Mouse (Mus musculus) liver, embryonic 14.5 days (tissue): ENCODE results near the gene Unc80. TPM values are rescaled to one million over a fixed set of nuclear protein-coding genes. Genes with fewer than 3 reads are reported as not detected.
A peak's percentile ranks its signal among the peaks of the same experiment; 100 is the strongest.

Experiments used
- ATAC-seq: fragments of 200-750 bp; cut with Nextera tagmentation; 2 replicates; pipeline ENCODE4 v1.8.0; 2017; ENCODE audit warnings: moderate number of reproducible peaks, mild to moderate bottlenecking, moderate library complexity; ENCODE audit not compliant: insufficient read depth
- DNase-seq, 3 experiments: peaks; one replicate each; pipeline ENCODE4 v3.0.0-alpha.2; 2012 to 2013; ENCODE audit warnings: low read depth in 3 of 3, low spot score in 3 of 3
- H3K27ac ChIP-seq: fragments of 300-500 bp; sonication (generic); 2 replicates; pipeline ENCODE4 v1.5.1; 2014; ENCODE audit warnings: moderate library complexity, mild to moderate bottlenecking, control low read depth, inconsistent platforms
- H3K27me3 ChIP-seq: fragments of 300-500 bp; sonication (generic); 2 replicates; pipeline ENCODE4 v1.6.1; 2014; ENCODE audit warnings: mild to moderate bottlenecking, low read length, moderate library complexity; ENCODE audit not compliant: control insufficient read depth, insufficient read depth
- H3K36me3 ChIP-seq: fragments of 300-500 bp; sonication (generic); replicated peaks from 2 replicates; pipeline ENCODE4 v1.6.1; 2014; ENCODE audit warnings: low read depth; ENCODE audit not compliant: control insufficient read depth, insufficient read depth
- H3K4me1 ChIP-seq, 2 experiments: fragments of 200-500 bp in 1 of 2; fragments of 300-500 bp in 1 of 2; sonication (generic) in 1 of 2; replicated peaks; 2 replicates each; pipeline ENCODE4 v1.6.1; 2012 to 2014; ENCODE audit warnings: antibody characterized with exemption in 1 of 2, inconsistent platforms in 1 of 2, low read length in 1 of 2; ENCODE audit not compliant: control insufficient read depth in 2 of 2, insufficient read depth in 2 of 2
- H3K4me2 ChIP-seq: fragments of 300-500 bp; sonication (generic); 2 replicates; pipeline ENCODE4 v1.6.1; 2014; ENCODE audit warnings: low read depth, mild to moderate bottlenecking, control low read depth, moderate library complexity
- H3K4me3 ChIP-seq, 2 experiments: fragments of 200-500 bp in 1 of 2; fragments of 300-500 bp in 1 of 2; sonication (generic) in 1 of 2; 2 replicates each; pipeline ENCODE4 v1.5.1; 2012 to 2014; ENCODE audit warnings: low read depth in 2 of 2, low read length in 2 of 2, mild to moderate bottlenecking in 2 of 2, control low read depth in 1 of 2, inconsistent platforms in 1 of 2, moderate library complexity in 1 of 2; ENCODE audit not compliant: insufficient read depth in 1 of 2
- H3K9ac ChIP-seq: fragments of 300-500 bp; sonication (generic); replicated peaks from 2 replicates; pipeline ENCODE4 v1.6.1; 2014; ENCODE audit warnings: mild to moderate bottlenecking, control low read depth, moderate library complexity
- H3K9me3 ChIP-seq: fragments of 300-500 bp; sonication (generic); 2 replicates; pipeline ENCODE4 v1.6.1; 2016; ENCODE audit warnings: low read length, mixed read lengths; ENCODE audit not compliant: control insufficient read depth
- CTCF ChIP-seq: IDR thresholded peaks from 2 replicates; pipeline ENCODE4 v1.5.1; 2016; ENCODE audit warnings: antibody characterized with exemption, low read depth, control low read depth
- EP300 ChIP-seq: IDR thresholded peaks from 2 replicates; pipeline ENCODE4 v1.6.1; 2016; ENCODE audit warnings: antibody characterized with exemption, low read depth
- WGBS: fragments of 180-500 bp; shearing (Covaris S2); extraction: QIAGEN DNeasy Blood & Tissue Kit; methylation state at CpG from one replicate; pipeline ENCODE4 v1.1.7; 2014; ENCODE audit not compliant: insufficient replicate concordance; 5-methylcytosine and 5-hydroxymethylcytosine counted together
- polyA plus RNA-seq, 2 experiments: library from polyadenylated mRNA; depleted of rRNA in 1 of 2; stranded (reverse) in 1 of 2; unstranded in 1 of 2; fragments of >200 nt; fragmentation: Nextera tagmentation in 1 of 2; extraction: Ambion mirVana in 1 of 2; gene quantifications; 2 replicates each; pipeline versions ENCODE4 v1.2.1 to v1.2.3; 2012 to 2014

The Unc80 gene
- polyA plus RNA-seq (2012; rRNA removed) (0.01 and 0.02 TPM in 2 replicates), polyA plus RNA-seq (2014; fragmentation: Nextera tagmentation; extraction: Ambion mirVana) (0.03 TPM in 1 of 2 replicates, not detected in the other)

GRCm38 (mm10) chr1:66467821-66468703, at the start of gene Unc80:
Unc80 (plus strand) TSS chr1:66468367.
- TF ChIP-seq CTCF (no peak), EP300 (no peak)
- no peaks in the 10 kb centered on the region for H3K36me3 ChIP-seq
- DNase-seq (no peak), ATAC-seq (no peak; the same call in 1 of the 2 replicates)
- no peak within 1 kb of the TSS for H3K9ac ChIP-seq
- H3K27me3 ChIP-seq: peaks cover 9% of the 10 kb centered on the region
- no peaks in the 10 kb centered on the region for H3K4me1 ChIP-seq
- no peaks in the 10 kb centered on the region for H3K9me3 ChIP-seq
- WGBS: under 1% methylated on average over 52 of the region's 83 CpGs
- H3K4me3 ChIP-seq: peak within 1 kb of the TSS in 1 of 2 experiments; percentile 25; a peak in 1 of 4 replicates
- peak within 1 kb of the TSS; percentile 45 for H3K4me2 ChIP-seq
- H3K27ac ChIP-seq: no peak within 1 kb of the TSS

- TF ChIP-seq EP300: no peak
- TF ChIP-seq CTCF: no peak
- Histone ChIP-seq H3K27ac (no peak overlapping the region), H3K36me3 (no peaks in the 10 kb centered on the region), H3K9me3 (no peaks in the 10 kb centered on the region), H3K9ac (no peak overlapping the region), H3K27me3 (no peaks in the 10 kb centered on the region), H3K4me2 (no peak overlapping the region), H3K4me1 (no peaks in the 10 kb centered on the region), H3K4me3 (no peak overlapping the region)
- ATAC-seq (no peak), DNase-seq (no peak)
- 71% methylated on average over 5 of the region's 5 CpGs for WGBS
Observed at GRCm38 (mm10) chr1:66426073-66426472, 42.1 kb upstream of the Unc80 start.

- DNase-seq (no peak), ATAC-seq (no peak)
- no peak overlapping the region for H3K27ac ChIP-seq
- H3K4me2 ChIP-seq: no peak overlapping the region
- no peaks in the 10 kb centered on the region for H3K4me1 ChIP-seq
- H3K9me3 ChIP-seq: no peaks in the 10 kb centered on the region
- no peak overlapping the region for H3K4me3 ChIP-seq
- TF ChIP-seq CTCF (no peak), EP300 (no peak)
- H3K36me3 ChIP-seq: no peaks in the 10 kb centered on the region
- H3K27me3 ChIP-seq: no peaks in the 10 kb centered on the region
- no peak overlapping the region for H3K9ac ChIP-seq
Observed at GRCm38 (mm10) chr1:66430962-66431361, 37.2 kb upstream of the Unc80 start.

GRCm38 (mm10) chr1:66431472-66431871, 36.7 kb upstream of the Unc80 start:
- Histone ChIP-seq H3K9me3 (no peaks in the 10 kb centered on the region), H3K27me3 (no peaks in the 10 kb centered on the region), H3K4me1 (no peaks in the 10 kb centered on the region), H3K27ac (no peak overlapping the region), H3K4me2 (no peak overlapping the region), H3K4me3 (no peak overlapping the region), H3K9ac (no peak overlapping the region), H3K36me3 (no peaks in the 10 kb centered on the region)
- WGBS: 50% methylated on average over 6 of the region's 6 CpGs
- no peak for ATAC-seq
- no peak for DNase-seq
- TF ChIP-seq CTCF (no peak), EP300 (no peak)

GRCm38 (mm10) chr1:66438069-66438468, 30.1 kb upstream of the Unc80 start:
- 41% methylated on average over 2 of the region's 2 CpGs for WGBS
- H3K27ac ChIP-seq: no peak overlapping the region
- TF ChIP-seq EP300 (no peak), CTCF (no peak)
- DNase-seq: no peak
- no peaks in the 10 kb centered on the region for H3K36me3 ChIP-seq
- no peak overlapping the region for H3K9ac ChIP-seq
- no peaks in the 10 kb centered on the region for H3K9me3 ChIP-seq
- no peak overlapping the region for H3K4me2 ChIP-seq
- no peak for ATAC-seq
- no peak overlapping the region for H3K4me3 ChIP-seq
- H3K4me1 ChIP-seq: no peaks in the 10 kb centered on the region
- no peaks in the 10 kb centered on the region for H3K27me3 ChIP-seq
